Comparison of ENCODE assay signal across 9 mouse cellular contexts in the genomic region with DNA sequence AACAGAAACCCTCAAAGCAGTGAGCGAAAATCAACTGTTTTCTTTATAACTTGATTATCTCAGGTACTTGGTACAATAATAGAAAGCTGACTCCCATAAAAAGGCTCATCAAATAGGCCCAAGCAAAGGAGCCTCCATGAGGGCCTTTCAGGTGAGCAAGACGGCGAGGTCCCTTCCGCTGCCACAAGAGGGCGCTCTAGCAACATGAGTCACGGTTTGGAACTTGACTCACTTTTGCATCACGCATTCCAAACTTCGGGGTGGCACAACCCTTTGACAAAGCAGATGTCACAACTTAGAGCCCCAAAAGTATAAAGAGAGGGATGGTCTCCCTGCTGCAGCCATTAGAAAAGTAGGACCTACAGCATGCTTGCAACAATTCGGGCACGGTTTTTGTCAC. TPM values are rescaled to one million over a fixed set of nuclear protein-coding genes. Genes with fewer than 3 reads are reported as not detected.
DNase-seq lines count a peak whose midpoint lies in the region; ATAC-seq and TF ChIP-seq lines count a peak whose summit lies in the region.
"Had no signal": no experiment of that assay in that cellular context is flagged by ENCODE, and none has a peak within 500 bp of the region (broad histone marks: within the 10 kb centered on the region; RNA-seq: fewer than 3 reads in every experiment).

No protein-coding gene starts in this region.

- H3K4me1 ChIP-seq in liver, embryonic 15.5 days (replicated peaks) = peaks cover 16% of the 10 kb centered on the region
- H3K4me1 ChIP-seq: midbrain, embryonic 12.5 days had no signal

- peaks cover 18% of the 10 kb centered on the region for H3K27me3 ChIP-seq in Patski
- no peaks in the 10 kb centered on the region for H3K27me3 ChIP-seq in liver, embryonic 15.5 days
- H3K27me3 ChIP-seq: midbrain, embryonic 12.5 days had no signal

- POLR2A ChIA-PET in Patski (lab: Charles Lee) = no interaction called here

- no peaks in the 10 kb centered on the region for H3K9me3 ChIP-seq in liver, embryonic 15.5 days (replicated peaks)
- H3K9me3 ChIP-seq: midbrain, embryonic 12.5 days had no signal

- H3K4me2 ChIP-seq in liver, embryonic 15.5 days = no peak overlapping the region
- H3K4me2 ChIP-seq: midbrain, embryonic 12.5 days had no signal

- H3K9ac ChIP-seq in liver, embryonic 15.5 days = no peak overlapping the region
- H3K9ac ChIP-seq: midbrain, embryonic 12.5 days had no signal

- no peaks in the 10 kb centered on the region for H3K36me3 ChIP-seq in liver, embryonic 15.5 days (replicated peaks)
- H3K36me3 ChIP-seq: midbrain, embryonic 12.5 days had no signal

- 18% methylated on average over 10 of the region's 10 CpGs for WGBS in liver, embryonic 15.5 days (ENCODE audit: insufficient replicate concordance)

- peak; percentile 74 for DNase-seq in CD4-positive helper T cell, adult 2 months (ENCODE audit: low read depth, low spot score)
- no peak for DNase-seq in Patski (ENCODE audit: low read depth, low spot score)
- DNase-seq in cerebellum, postnatal 10 days = peak; percentile 94 to 96
- DNase-seq in gastrocnemius, postnatal 25 days = peak; percentile 44
- peak; percentile 91 to 92 for DNase-seq in kidney, postnatal 4 days
- DNase-seq in right cerebral cortex, postnatal 10 days (ENCODE audit: low spot score in 2 of 2) = peak; percentile 76 to 89
- DNase-seq in urinary bladder, postnatal 25 days (ENCODE audit: low spot score) = peak; percentile 85

- no peak overlapping the region for H3K4me3 ChIP-seq in liver, embryonic 15.5 days (replicated peaks)
- H3K4me3 ChIP-seq: midbrain, embryonic 12.5 days had no signal

- ATAC-seq in Patski = no peak
- peak; percentile 30; the same call in 1 of the 2 replicates for ATAC-seq in liver, embryonic 15.5 days (ENCODE audit: insufficient read depth)

- in situ Hi-C loops in Patski (cut with MboI; ENCODE audit: low pct_unique_long_range_greater_than_20kb) = loop anchor here (5.0 kb wide), 2 partner anchors 97 to 332 kb away; a partner anchor contains a TSS

- no peak overlapping the region for H3K27ac ChIP-seq in liver, embryonic 15.5 days (replicated peaks)
- H3K27ac ChIP-seq: midbrain, embryonic 12.5 days had no signal

- peak; percentile 96 for TF ChIP-seq CTCF in Patski (IDR thresholded peaks at IDR 0.05)

- CTCF ChIA-PET in Patski (lab: Charles Lee) = interaction anchor here (1.6 to 3.3 kb wide), 2 partner anchors 93 to 99 kb away, joined by 6 to 12 read pairs; no protein-coding TSS in a partner anchor

RNA-seq across cellular contexts. Expression of a gene that starts 5.9 kb away (rescaled TPM):
- polyA plus RNA-seq in Patski (2021) = 27.8 TPM
- 1 to 10 TPM; 1.9 to 2.8 TPM for total RNA-seq in gastrocnemius, postnatal 25 days (2021)
- polyA plus RNA-seq in liver, embryonic 15.5 days (2015; fragmentation: Nextera tagmentation; extraction: Ambion mirVana) = 54.4 and 57.0 TPM in 2 replicates

RNA-seq across cellular contexts. Expression of a gene that starts 20.6 kb away (rescaled TPM):
- polyA plus RNA-seq in Patski (2021) = 21.9 TPM
- 1 to 10 TPM; 6.6 to 9.8 TPM for total RNA-seq in gastrocnemius, postnatal 25 days (2021)
- polyA plus RNA-seq in liver, embryonic 15.5 days (2015; fragmentation: Nextera tagmentation; extraction: Ambion mirVana) = 7.9 and 8.0 TPM in 2 replicates
